Mouse (Mus musculus): ENCODE measurements around the gene Ggt6. TPM values are rescaled to one million over a fixed set of nuclear protein-coding genes. Genes with fewer than 3 reads are reported as not detected.
"Not testable (repeated sequence)": the region's sequence is repeated elsewhere in the genome, so short reads cannot be mapped to it uniquely, and the experiment has no call there.

Gene Ggt6
- polyA plus RNA-seq, 1 experiment from 2014 or later: not detected

DNA sequence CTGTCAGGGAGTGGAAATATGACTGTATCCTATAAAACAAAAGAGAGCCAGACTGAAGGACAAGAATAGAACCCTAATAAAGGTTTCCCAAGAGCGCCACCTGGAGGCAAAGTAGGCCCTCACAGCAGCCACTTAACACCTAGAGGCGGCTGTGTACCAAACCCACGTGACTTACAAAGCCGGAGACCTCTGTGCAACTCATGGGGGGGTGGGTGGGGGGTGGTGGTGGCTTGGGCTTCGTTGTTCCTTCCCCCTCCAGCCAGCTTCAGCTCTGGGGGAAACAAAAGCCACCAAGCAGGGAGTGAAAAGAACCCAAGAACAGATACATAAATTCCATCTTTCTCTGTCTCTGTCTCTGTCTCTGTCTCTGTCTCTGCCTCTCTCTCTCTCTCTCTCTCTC, 6.6 kb upstream of the Ggt6 start:
- Histone ChIP-seq H3K36me3 (no peaks in the 10 kb centered on the region), H3K4me1 (no peaks in the 10 kb centered on the region), H3K4me3 (no peak overlapping the region), H3K27me3 (no peaks in the 10 kb centered on the region), H3K9me3 (no peaks in the 10 kb centered on the region), H3K27ac (replicated peaks) (no peak overlapping the region), H3K9ac (replicated peaks) (no peak overlapping the region), H3K4me2 (replicated peaks) (0 out of 2 replicates have a peak overlapping the region, but pooled peaks have one; percentile 7)
- 0% methylated on average over 5 of the region's 5 CpGs for WGBS
- no peak for ATAC-seq (ENCODE audit: low FRiP score, low read depth)

DNA sequence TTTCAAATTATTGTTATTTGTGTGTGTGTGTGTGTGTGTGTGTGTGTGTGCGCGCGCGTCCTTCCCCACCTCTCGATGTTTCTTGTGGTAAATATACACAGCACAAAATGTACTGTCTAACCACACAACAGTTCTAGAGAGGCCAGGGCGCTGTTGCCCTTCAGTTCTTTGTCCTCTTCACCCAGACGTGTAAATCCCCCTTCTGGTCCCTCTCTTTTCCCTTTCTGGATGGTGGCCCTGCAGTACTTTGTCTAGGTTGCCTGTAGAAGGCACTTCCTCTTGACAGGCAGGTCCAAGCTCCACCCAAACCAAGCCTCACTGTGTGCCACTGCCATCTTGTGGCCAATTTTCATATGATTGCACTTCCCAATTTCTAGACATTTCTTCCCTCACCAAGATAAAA, 6.0 kb upstream of the Ggt6 start:
- H3K9ac ChIP-seq (replicated peaks): no peak overlapping the region
- no peaks in the 10 kb centered on the region for H3K4me1 ChIP-seq
- no peak overlapping the region for H3K27ac ChIP-seq (replicated peaks)
- H3K36me3 ChIP-seq: no peaks in the 10 kb centered on the region
- H3K4me2 ChIP-seq (replicated peaks): no peak overlapping the region; the same call in 1 of the 2 replicates
- no peak; the same call in 1 of the 2 replicates for ATAC-seq (ENCODE audit: low FRiP score, low read depth)
- no peaks in the 10 kb centered on the region for H3K9me3 ChIP-seq
- H3K4me3 ChIP-seq: 0 out of 2 replicates have a peak overlapping the region, but pooled peaks have one; percentile 13
- 45% methylated on average over 7 of the region's 7 CpGs for WGBS
- no peaks in the 10 kb centered on the region for H3K27me3 ChIP-seq

DNA sequence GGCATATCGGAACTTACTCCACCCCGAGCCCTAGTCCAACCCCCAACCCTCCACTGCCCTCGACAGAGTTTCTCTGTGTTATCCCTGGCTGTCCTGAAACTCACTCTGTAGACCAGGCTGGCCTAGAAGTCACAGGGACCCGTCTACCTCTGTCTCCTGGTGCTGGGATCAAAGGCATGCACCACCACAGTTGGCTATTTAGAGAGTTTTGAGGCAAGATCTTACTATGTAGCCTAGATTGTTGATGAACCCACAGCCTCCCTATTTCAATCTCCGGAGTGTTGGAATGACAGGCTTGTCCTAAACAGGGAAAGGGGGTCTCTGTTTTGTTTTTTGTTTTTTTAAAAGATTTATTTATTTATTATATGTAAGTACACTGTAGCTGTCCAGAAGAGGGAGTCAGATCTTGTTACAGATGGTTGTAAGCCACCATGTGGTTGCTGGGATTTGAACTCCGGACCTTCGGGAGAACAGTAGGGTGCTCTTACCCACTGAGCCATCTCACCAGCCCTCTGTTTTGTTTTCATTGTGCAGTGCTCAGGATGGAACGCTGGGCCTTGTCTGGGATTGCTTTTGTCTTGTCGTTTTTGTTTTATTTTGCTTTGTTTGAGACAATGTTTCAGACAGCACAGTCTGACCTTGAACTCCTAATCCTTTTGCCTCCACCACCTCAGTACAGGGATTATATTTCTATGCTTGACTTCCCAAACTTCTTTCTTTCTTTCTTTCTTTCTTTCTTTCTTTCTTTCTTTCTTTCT, 4.8 kb upstream of the Ggt6 start:
- not testable (repeated sequence) for H3K9me3 ChIP-seq
- 55% methylated on average over 9 of the region's 9 CpGs for WGBS

DNA sequence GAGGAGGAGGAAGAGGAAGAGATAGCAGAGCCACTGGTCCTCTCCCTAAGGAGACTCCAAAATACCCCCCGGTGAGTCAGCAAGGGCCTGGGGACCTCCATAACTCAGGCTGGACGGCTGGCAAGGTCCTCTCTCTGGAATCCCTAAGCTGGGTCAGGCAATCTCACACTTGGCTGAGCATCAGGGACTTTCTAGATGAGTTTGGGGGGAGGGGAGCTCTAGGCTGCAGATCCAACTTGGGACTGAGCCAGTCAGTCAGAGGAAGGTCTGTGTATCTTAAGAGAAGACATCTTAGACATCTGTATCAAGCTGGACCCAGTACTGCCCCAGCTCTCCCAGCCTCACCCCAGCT, 344 bp downstream of the Ggt6 start:
- ATAC-seq (ENCODE audit: low FRiP score, low read depth): no peak
- H3K9ac ChIP-seq (replicated peaks): no peak overlapping the region
- no peaks in the 10 kb centered on the region for H3K9me3 ChIP-seq
- H3K4me1 ChIP-seq: no peaks in the 10 kb centered on the region
- H3K4me2 ChIP-seq (replicated peaks): no peak overlapping the region
- WGBS: 35% methylated on average over 2 of the region's 2 CpGs
- H3K27me3 ChIP-seq: no peaks in the 10 kb centered on the region
- H3K27ac ChIP-seq (replicated peaks): no peak overlapping the region
- no peaks in the 10 kb centered on the region for H3K36me3 ChIP-seq
- H3K4me3 ChIP-seq: no peak overlapping the region

More for the DNA sequence above, 4.8 kb upstream of the Ggt6 start:
- H3K36me3 ChIP-seq; H3K27me3 ChIP-seq; H3K27ac ChIP-seq (replicated peaks); H3K4me1 ChIP-seq; H3K4me3 ChIP-seq; H3K4me2 ChIP-seq (replicated peaks); H3K9ac ChIP-seq (replicated peaks); ATAC-seq (ENCODE audit: low FRiP score, low read depth): not testable (repeated sequence)

DNA sequence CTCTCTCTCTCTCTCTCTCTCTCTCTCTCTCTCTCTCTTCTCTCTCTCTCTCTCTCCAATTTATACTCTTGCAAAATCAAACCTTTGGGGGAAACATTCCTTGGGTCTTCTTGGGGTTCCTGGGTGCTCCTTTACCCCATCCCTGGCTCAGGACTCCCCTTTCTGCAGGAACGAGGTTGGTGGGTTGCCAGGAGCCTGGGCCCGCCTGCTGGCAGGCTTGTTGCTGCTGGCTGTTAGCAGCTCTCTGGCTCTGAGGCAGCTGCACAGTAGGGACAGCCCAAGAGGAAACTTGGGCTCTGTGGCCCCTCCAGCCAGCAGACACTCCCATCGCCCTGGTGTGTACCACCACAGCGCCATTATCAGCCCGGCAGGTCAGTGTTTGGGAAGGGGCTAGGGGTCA, 945 bp downstream of the Ggt6 start:
- 77% methylated on average over 5 of the region's 5 CpGs for WGBS
- Histone ChIP-seq H3K4me1 (no peaks in the 10 kb centered on the region), H3K27ac (replicated peaks) (no peak overlapping the region), H3K4me2 (replicated peaks) (no peak overlapping the region), H3K36me3 (no peaks in the 10 kb centered on the region), H3K9me3 (no peaks in the 10 kb centered on the region), H3K27me3 (no peaks in the 10 kb centered on the region), H3K9ac (replicated peaks) (no peak overlapping the region), H3K4me3 (no peak overlapping the region)
- ATAC-seq (ENCODE audit: low FRiP score, low read depth): no peak

DNA sequence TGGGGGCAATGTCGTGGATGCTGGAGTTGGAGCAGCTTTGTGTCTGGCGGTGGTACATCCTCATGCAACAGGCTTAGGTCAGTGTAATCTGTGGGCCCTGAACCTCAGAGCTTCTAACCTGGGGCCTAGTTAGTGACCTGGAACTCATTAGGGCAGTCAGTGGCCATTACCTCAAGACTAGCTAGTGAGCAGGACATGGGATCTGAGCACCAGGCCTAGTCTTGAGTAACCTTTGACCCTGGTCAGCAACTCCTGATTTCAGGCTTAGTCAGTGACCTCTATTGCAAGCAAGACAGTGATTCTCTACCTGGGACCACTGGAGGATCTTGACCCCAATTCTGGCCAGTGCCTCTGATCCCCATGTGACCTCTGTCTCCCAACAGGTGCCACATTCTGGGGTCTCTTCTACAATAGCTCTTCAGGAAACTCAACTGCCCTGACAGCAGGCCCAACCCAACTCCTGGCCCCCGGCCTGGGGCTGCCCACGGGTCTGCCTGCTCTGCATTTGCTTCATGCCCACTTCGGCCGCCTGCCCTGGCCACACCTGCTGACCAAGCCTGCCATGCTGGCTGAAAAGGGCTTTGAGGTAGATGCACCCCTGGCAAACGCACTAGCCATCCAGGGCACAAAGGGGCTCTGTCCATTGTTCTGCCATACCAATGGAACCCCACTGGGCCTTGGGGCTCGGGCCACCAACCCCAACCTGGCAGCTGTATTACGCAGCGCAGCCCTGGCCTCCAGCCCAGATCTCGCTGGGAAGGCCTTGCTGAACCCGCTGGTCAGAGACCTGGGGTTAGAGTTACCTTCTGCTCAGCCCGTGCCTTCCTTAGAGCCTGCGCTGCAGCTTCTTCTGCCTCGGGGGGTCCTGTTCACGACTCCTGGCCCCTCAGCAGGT, 1.7 kb downstream of the Ggt6 start:
- Histone ChIP-seq H3K4me2 (replicated peaks) (no peak overlapping the region), H3K27me3 (no peaks in the 10 kb centered on the region), H3K36me3 (no peaks in the 10 kb centered on the region), H3K4me3 (no peak overlapping the region), H3K27ac (replicated peaks) (no peak overlapping the region), H3K4me1 (peaks cover 5% of the 10 kb centered on the region), H3K9ac (replicated peaks) (no peak overlapping the region), H3K9me3 (no peaks in the 10 kb centered on the region)
- no peak for ATAC-seq (ENCODE audit: low FRiP score, low read depth)
- WGBS: 82% methylated on average over 16 of the region's 16 CpGs

DNA sequence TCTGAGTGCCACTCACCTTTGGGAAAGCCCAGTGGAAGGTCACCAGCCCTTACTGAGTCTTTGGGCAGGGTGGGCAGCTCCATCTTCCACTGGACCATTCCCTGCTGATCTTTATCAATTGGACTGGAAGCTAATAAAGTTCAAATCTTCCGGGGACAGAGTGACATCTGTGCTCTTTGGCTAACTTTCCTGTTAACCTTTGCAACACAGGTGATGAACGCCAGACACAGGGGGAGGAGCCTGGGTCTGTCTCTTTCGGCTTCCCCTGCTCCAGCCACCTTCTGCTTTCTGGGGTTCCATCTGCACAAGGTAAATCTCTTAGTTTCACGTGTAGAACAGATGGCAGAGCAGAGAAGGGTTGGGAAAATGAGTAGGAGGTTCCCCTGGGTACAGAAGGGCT, 3.1 kb downstream of the Ggt6 start:
- no peak for ATAC-seq (ENCODE audit: low FRiP score, low read depth)
- Histone ChIP-seq H3K4me2 (replicated peaks) (no peak overlapping the region), H3K9me3 (no peaks in the 10 kb centered on the region), H3K27ac (replicated peaks) (no peak overlapping the region), H3K4me1 (peaks cover 12% of the 10 kb centered on the region), H3K27me3 (no peaks in the 10 kb centered on the region), H3K9ac (replicated peaks) (no peak overlapping the region), H3K4me3 (no peak overlapping the region), H3K36me3 (peaks cover 12% of the 10 kb centered on the region)
- 72% methylated on average over 4 of the region's 4 CpGs for WGBS

DNA sequence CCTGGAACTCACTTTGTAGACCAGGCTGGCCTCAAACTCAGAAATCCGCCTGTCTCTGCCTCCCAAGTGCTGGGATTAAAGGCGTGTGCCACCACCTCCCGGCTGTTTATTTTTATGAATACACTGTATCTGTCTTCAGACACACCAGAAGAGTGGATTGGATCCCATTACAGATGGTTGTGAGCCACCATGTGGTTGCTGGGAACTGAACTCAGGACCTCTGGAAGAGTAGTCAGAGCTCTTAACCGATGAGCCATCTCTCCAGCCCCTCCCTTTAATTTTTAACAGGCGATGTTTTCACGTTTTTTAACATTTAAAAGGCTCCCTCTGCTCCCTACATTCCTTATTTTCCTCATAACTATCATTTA, 5.3 kb downstream of the Ggt6 start:
- 46% methylated on average over 6 of the region's 6 CpGs for WGBS
- Histone ChIP-seq H3K9ac (replicated peaks) (peak overlapping the region; percentile 71), H3K4me1 (peaks cover 12% of the 10 kb centered on the region), H3K4me2 (replicated peaks) (peak overlapping the region; percentile 96), H3K27ac (replicated peaks) (peak overlapping the region; percentile 94), H3K4me3 (peak overlapping the region; percentile 89), H3K36me3 (peaks cover 34% of the 10 kb centered on the region)
- not testable (repeated sequence) for ATAC-seq (ENCODE audit: low FRiP score, low read depth); H3K27me3 ChIP-seq; H3K9me3 ChIP-seq

DNA sequence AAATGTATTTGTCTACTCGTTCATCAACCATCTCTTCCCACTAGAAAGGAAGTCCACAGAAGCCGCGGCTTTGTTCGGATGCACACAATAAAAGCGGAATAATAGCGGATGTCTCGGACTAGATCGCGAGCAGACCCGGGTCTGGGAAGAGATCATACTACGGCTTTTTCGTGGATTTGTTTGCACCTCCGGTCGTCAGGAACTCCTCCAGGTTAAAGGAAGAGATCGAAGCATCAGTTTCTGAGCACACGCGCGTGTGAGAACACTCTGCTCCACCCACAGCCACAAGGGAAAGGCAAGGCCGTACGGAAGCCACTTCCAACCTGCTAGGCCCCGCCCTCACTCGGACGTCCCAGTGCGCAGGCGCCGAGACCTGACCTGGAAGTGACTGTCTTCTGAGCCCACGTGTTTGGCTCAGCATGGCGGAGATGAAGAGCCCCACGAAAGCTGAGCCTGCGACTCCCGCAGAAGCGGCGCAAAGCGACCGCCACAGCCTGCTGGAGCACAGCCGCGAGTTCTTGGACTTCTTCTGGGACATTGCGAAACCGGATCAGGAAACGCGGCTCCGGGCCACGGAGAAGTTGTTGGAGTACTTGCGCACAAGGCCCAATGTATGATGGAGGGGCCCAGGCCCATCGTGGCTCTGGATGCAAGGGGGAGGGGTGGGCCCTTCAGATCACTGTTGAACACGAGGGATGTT, 5.8 kb downstream of the Ggt6 start, which contains the start of gene Mybbp1a:
Gene Mybbp1a, plus strand, starts transcription at position 391 of the 700 bp plus-strand sequence.
- H3K4me2 ChIP-seq (replicated peaks): peak within 1 kb of the TSS; percentile 96
- ATAC-seq (ENCODE audit: low FRiP score, low read depth): peak; percentile 88
- peak within 1 kb of the TSS; percentile 94 for H3K27ac ChIP-seq (replicated peaks)
- peak within 1 kb of the TSS; percentile 82 for H3K9ac ChIP-seq (replicated peaks)
- H3K9me3 ChIP-seq: no peaks in the 10 kb centered on the region
- peaks cover 39% of the 10 kb centered on the region for H3K36me3 ChIP-seq
- H3K4me3 ChIP-seq: peak within 1 kb of the TSS; percentile 89
- peaks cover 12% of the 10 kb centered on the region for H3K4me1 ChIP-seq
- H3K27me3 ChIP-seq: no peaks in the 10 kb centered on the region
- under 1% methylated on average over 46 of the region's 46 CpGs for WGBS

DNA sequence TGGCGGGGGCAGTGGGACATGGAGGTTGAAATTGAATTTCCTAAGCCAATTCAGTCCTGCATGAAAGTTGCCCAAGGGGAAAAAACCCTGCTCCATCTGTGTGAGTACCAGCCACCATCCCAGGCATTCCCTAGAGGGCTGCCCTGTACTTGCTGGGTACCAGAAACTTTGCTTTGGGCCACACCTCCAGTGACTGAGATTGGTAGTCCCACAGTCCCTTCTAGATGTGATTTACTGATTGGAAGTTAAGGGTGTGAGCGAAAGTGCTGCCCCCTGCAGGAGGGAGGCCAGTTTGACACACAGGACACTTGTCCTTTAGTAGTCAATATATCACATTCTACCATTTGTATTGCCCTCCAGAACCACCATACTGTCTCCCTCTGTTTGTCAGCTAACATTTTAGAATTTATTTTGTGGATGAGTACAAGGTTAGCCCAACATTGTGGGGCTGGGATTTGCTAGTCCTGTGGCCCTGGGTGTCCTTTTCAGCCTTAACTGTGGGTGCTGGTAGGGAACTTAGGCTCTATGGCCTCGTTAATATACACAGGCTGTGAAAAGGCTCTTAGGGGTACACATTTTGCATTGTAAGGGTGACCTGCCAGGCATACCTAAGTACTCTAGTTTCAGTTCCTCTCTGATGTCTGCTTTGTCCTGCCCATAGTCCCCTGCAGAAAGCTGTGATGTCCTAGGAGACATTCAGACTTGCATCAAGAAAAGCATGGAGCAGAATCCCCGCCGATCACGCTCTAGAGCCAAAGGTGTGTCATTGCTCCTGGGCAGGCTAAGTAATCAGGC, 11.2 kb downstream of the Ggt6 start:
- no peak overlapping the region for H3K4me2 ChIP-seq (replicated peaks)
- no peaks in the 10 kb centered on the region for H3K27me3 ChIP-seq
- peaks cover 93% of the 10 kb centered on the region for H3K36me3 ChIP-seq
- H3K4me1 ChIP-seq: peaks cover 12% of the 10 kb centered on the region
- no peak overlapping the region for H3K27ac ChIP-seq (replicated peaks)
- WGBS: 92% methylated on average over 6 of the region's 6 CpGs
- no peak for ATAC-seq (ENCODE audit: low FRiP score, low read depth)
- no peaks in the 10 kb centered on the region for H3K9me3 ChIP-seq
- no peak overlapping the region for H3K9ac ChIP-seq (replicated peaks)
- no peak overlapping the region for H3K4me3 ChIP-seq

DNA sequence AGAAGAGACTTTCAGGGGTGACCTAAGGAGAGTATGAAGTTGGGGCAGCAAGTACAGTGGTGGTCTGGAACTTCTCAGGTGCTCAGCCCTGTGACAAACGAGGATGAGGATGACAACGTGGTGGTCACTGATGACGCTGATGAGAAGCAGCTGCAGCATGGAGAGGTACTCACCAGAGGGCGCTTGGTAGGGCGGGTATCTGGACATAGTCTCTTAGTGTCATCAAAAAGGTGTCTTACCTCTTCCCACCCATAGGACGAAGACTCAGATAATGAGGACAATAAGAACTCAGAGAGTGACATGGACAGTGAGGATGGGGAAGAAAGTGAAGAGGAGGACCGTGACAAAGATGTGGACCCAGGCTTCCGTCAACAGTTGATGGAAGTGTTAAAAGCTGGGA, 12.1 kb downstream of the Ggt6 start:
- 84% methylated on average over 8 of the region's 8 CpGs for WGBS
- Histone ChIP-seq H3K4me3 (no peak overlapping the region), H3K27me3 (no peaks in the 10 kb centered on the region), H3K36me3 (peaks cover 100% of the 10 kb centered on the region), H3K9ac (replicated peaks) (no peak overlapping the region), H3K9me3 (no peaks in the 10 kb centered on the region), H3K4me1 (peaks cover 2% of the 10 kb centered on the region), H3K4me2 (replicated peaks) (no peak overlapping the region), H3K27ac (replicated peaks) (no peak overlapping the region)
- ATAC-seq (ENCODE audit: low FRiP score, low read depth): no peak
